Mouse (Mus musculus) bone marrow macrophage, adult 2 months (primary cell): ENCODE results near the gene Myo7a.

Source experiments
- CTCF ChIP-seq: IDR thresholded peaks from 2 replicates; pipeline ENCODE4 v1.5.1; 2012; ENCODE audit warnings: low read depth, mild to moderate bottlenecking, low read length, moderate library complexity
- POLR2A ChIP-seq: IDR thresholded peaks from 2 replicates; pipeline ENCODE4 v1.6.1; 2012; ENCODE audit warnings: mild to moderate bottlenecking, low read depth, low read length, borderline replicate concordance

GRCm38 (mm10) chr7:98156280-98156665 is 36.9 kb upstream of the Myo7a start:
- TF ChIP-seq CTCF (no peak), POLR2A (no peak)
